10 mouse cellular contexts compared by ENCODE assay signal in genomic region chr11:52167126-52167525, GRCm38 (mm10). TPM values are rescaled to one million over a fixed set of nuclear protein-coding genes. Genes with fewer than 3 reads are reported as not detected.
DNase-seq lines count a peak whose midpoint lies in the region; ATAC-seq and TF ChIP-seq lines count a peak whose summit lies in the region.
"Had no signal": no experiment of that assay in that cellular context is flagged by ENCODE, and none has a peak within 500 bp of the region (broad histone marks: within the 10 kb centered on the region; RNA-seq: fewer than 3 reads in every experiment).

No protein-coding gene starts in this region.

- TF ChIP-seq POLR2A in cerebellum, adult 2 months (IDR thresholded peaks at IDR 0.05; ENCODE audit: borderline replicate concordance, insufficient read depth, low read length): no peak

- no peak for ATAC-seq in forebrain, embryonic 12.5 days (ENCODE audit: low FRiP score)
- ATAC-seq in forebrain, embryonic 13.5 days: no peak
- no peak for ATAC-seq in heart, embryonic 11.5 days (replicated peaks; ENCODE audit: insufficient number of reproducible peaks, low FRiP score, low TSS enrichment)
- no peak for ATAC-seq in erythroid progenitor cell, adult 5-6 weeks (replicated peaks; ENCODE audit: low FRiP score, poor library complexity, severe bottlenecking)

- no peaks in the 10 kb centered on the region for H3K36me3 ChIP-seq in forebrain, embryonic 12.5 days (replicated peaks)
- H3K36me3 ChIP-seq in forebrain, embryonic 13.5 days (ENCODE audit: poor library complexity, severe bottlenecking): no peaks in the 10 kb centered on the region
- no peaks in the 10 kb centered on the region for H3K36me3 ChIP-seq in heart, embryonic 11.5 days (ENCODE audit: control insufficient read depth, insufficient read depth, low read length)

- TF ChIP-seq CTCF in cerebellum, adult 2 months (IDR thresholded peaks at IDR 0.05; ENCODE audit: borderline replicate concordance, insufficient read depth, low read depth, low read length): no peak

- 4% methylated on average over 21 of the region's 21 CpGs for WGBS in forebrain, embryonic 12.5 days
- 2% methylated on average over 21 of the region's 21 CpGs for WGBS in forebrain, embryonic 13.5 days
- WGBS in cerebellum, adult 2 months: 3% methylated on average over 21 of the region's 21 CpGs
- WGBS in heart, embryonic 11.5 days (ENCODE audit: insufficient replicate concordance): 1% methylated on average over 21 of the region's 21 CpGs

- no peaks in the 10 kb centered on the region; the same call in 1 of the 2 replicates for H3K4me1 ChIP-seq in forebrain, embryonic 12.5 days
- 0 out of 2 replicates have a peak, but pooled peaks cover 11% of the 10 kb centered on the region for H3K4me1 ChIP-seq in forebrain, embryonic 13.5 days
- H3K4me1 ChIP-seq in cerebellum, adult 2 months (ENCODE audit: control insufficient read depth, insufficient read depth, low read length): 0 out of 2 replicates have a peak, but pooled peaks cover 2% of the 10 kb centered on the region
- H3K4me1 ChIP-seq in heart, embryonic 11.5 days (ENCODE audit: control insufficient read depth, insufficient read depth, low read length): no peaks in the 10 kb centered on the region

- H3K9me3 ChIP-seq in forebrain, embryonic 12.5 days: no peaks in the 10 kb centered on the region
- no peaks in the 10 kb centered on the region for H3K9me3 ChIP-seq in forebrain, embryonic 13.5 days (replicated peaks)
- H3K9me3 ChIP-seq in heart, embryonic 11.5 days (replicated peaks; ENCODE audit: control insufficient read depth, low read length): no peaks in the 10 kb centered on the region

- 0 out of 2 replicates have a peak overlapping the region, but pooled peaks have one; percentile 1 for H3K4me2 ChIP-seq in forebrain, embryonic 12.5 days
- no peak overlapping the region for H3K4me2 ChIP-seq in forebrain, embryonic 13.5 days
- H3K4me2 ChIP-seq in heart, embryonic 11.5 days: peak overlapping the region; percentile 79

- H3K9ac ChIP-seq in forebrain, embryonic 12.5 days: no peak overlapping the region
- H3K9ac ChIP-seq in forebrain, embryonic 13.5 days: no peak overlapping the region
- H3K9ac ChIP-seq in heart, embryonic 11.5 days (ENCODE audit: low read depth, low read length): no peak overlapping the region

- H3K27ac ChIP-seq in forebrain, embryonic 12.5 days: no peak overlapping the region
- H3K27ac ChIP-seq in forebrain, embryonic 13.5 days: no peak overlapping the region
- no peak overlapping the region for H3K27ac ChIP-seq in cerebellum, adult 2 months (ENCODE audit: insufficient read depth, low read length)
- no peak overlapping the region for H3K27ac ChIP-seq in heart, embryonic 11.5 days (ENCODE audit: low read depth, low read length)

- peaks cover 71% of the 10 kb centered on the region for H3K27me3 ChIP-seq in forebrain, embryonic 12.5 days
- H3K27me3 ChIP-seq in forebrain, embryonic 13.5 days: peaks cover 56% of the 10 kb centered on the region
- peaks cover 4% of the 10 kb centered on the region; the same call in 1 of the 2 replicates for H3K27me3 ChIP-seq in cerebellum, adult 2 months (ENCODE audit: control insufficient read depth, insufficient read depth, low read length)
- H3K27me3 ChIP-seq in heart, embryonic 11.5 days (ENCODE audit: control insufficient read depth, insufficient read depth, low read length): peaks cover 18% of the 10 kb centered on the region

- peak; percentile 13 to 28 for DNase-seq in cerebellum, adult 2 months
- DNase-seq in kidney, postnatal 10 days: peak; percentile 58
- peak; percentile 41 to 43 for DNase-seq in lung, postnatal 4 days
- no peak for DNase-seq in left cerebral cortex, adult 9 months (ENCODE audit: low spot score in 2 of 2)

- H3K4me3 ChIP-seq in forebrain, embryonic 12.5 days (replicated peaks): no peak overlapping the region
- H3K4me3 ChIP-seq in forebrain, embryonic 13.5 days: no peak overlapping the region; the same call in 1 of the 2 replicates
- H3K4me3 ChIP-seq in cerebellum, adult 2 months (replicated peaks; ENCODE audit: insufficient read depth, low read depth, low read length): no peak overlapping the region
- H3K4me3 ChIP-seq in heart, embryonic 11.5 days (ENCODE audit: low read depth, low read length): peak overlapping the region; percentile 51

RNA-seq across cellular contexts. Expression of gene Olfr1373, which starts 21.8 kb away (rescaled TPM):
- polyA plus RNA-seq in forebrain, embryonic 12.5 days (2016; fragmentation: Nextera tagmentation; extraction: Ambion mirVana): not detected in 2 replicates
- not detected in 2 replicates for polyA plus RNA-seq in forebrain, embryonic 13.5 days (2015; fragmentation: Nextera tagmentation; extraction: Ambion mirVana)
- not detected in 2 replicates for polyA plus RNA-seq in cerebellum, adult 2 months (2012; rRNA removed)
- polyA plus RNA-seq in heart, embryonic 11.5 days (2014; fragmentation: Nextera tagmentation; extraction: Ambion mirVana): not detected in 2 replicates
- total RNA-seq in erythroid progenitor cell, adult 5-6 weeks (2015; ENCODE audit: low replicate concordance): not detected in 2 replicates
- not detected in 2 replicates for total RNA-seq in erythroid progenitor cell, adult 5-6 weeks (2017; ENCODE audit: low replicate concordance)
- total RNA-seq: MEL had no signal
- polyA plus RNA-seq: large intestine, adult 2 months had no signal

RNA-seq across cellular contexts. Expression of gene Olfr1371, which starts 46.7 kb away (rescaled TPM):
- polyA plus RNA-seq in forebrain, embryonic 12.5 days (2016; fragmentation: Nextera tagmentation; extraction: Ambion mirVana): not detected in 2 replicates
- not detected in 2 replicates for polyA plus RNA-seq in forebrain, embryonic 13.5 days (2015; fragmentation: Nextera tagmentation; extraction: Ambion mirVana)
- not detected in 2 replicates for polyA plus RNA-seq in cerebellum, adult 2 months (2012; rRNA removed)
- polyA plus RNA-seq in heart, embryonic 11.5 days (2014; fragmentation: Nextera tagmentation; extraction: Ambion mirVana): not detected in 2 replicates
- not detected in 2 replicates for total RNA-seq in erythroid progenitor cell, adult 5-6 weeks (2015; ENCODE audit: low replicate concordance)
- not detected in 2 replicates for total RNA-seq in erythroid progenitor cell, adult 5-6 weeks (2017; ENCODE audit: low replicate concordance)
- total RNA-seq: MEL had no signal
- polyA plus RNA-seq: large intestine, adult 2 months had no signal

Comparison
In these comparisons a context has a peak if more than half of its experiments do, and no peak if none do; other contexts are left out.
1. DNase-seq: peak in cerebellum, adult 2 months (2 of 2), kidney, postnatal 10 days (single experiment) and lung, postnatal 4 days (2 of 2); none in left cerebral cortex, adult 9 months (0 of 2).